Mouse (Mus musculus): ENCODE measurements around the gene Deaf1. TPM values are rescaled to one million over a fixed set of nuclear protein-coding genes. Genes with fewer than 3 reads are reported as not detected.

Gene Deaf1
- polyA plus RNA-seq, 1 experiment from 2014 or later = 56.2 TPM

Other genes with a start within 250 kb of the Deaf1 start
- gene Pkp3, start 249.5 kb downstream of the Deaf1 start, polyA plus RNA-seq (2015; fragmentation: Nextera tagmentation; extraction: Ambion mirVana) = 14.6 and 15.2 TPM in 2 replicates
- gene Sigirr, start 227.1 kb downstream of the Deaf1 start, polyA plus RNA-seq (2015; fragmentation: Nextera tagmentation; extraction: Ambion mirVana) = 12.8 and 15.1 TPM in 2 replicates
- gene Ano9, start 209.9 kb downstream of the Deaf1 start, polyA plus RNA-seq (2015; fragmentation: Nextera tagmentation; extraction: Ambion mirVana) = 6.4 and 6.5 TPM in 2 replicates
- 70.1 and 70.6 TPM in 2 replicates for gene Ptdss2, start 205.3 kb downstream of the Deaf1 start, polyA plus RNA-seq (2015; fragmentation: Nextera tagmentation; extraction: Ambion mirVana)
- gene Rnh1, start 154.8 kb downstream of the Deaf1 start, polyA plus RNA-seq (2015; fragmentation: Nextera tagmentation; extraction: Ambion mirVana) = 143 and 152 TPM in 2 replicates
- 99.9 and 102 TPM in 2 replicates for gene Hras, start 133.7 kb downstream of the Deaf1 start, polyA plus RNA-seq (2015; fragmentation: Nextera tagmentation; extraction: Ambion mirVana)
- gene Lrrc56, start 133.5 kb downstream of the Deaf1 start, polyA plus RNA-seq (2015; fragmentation: Nextera tagmentation; extraction: Ambion mirVana) = 5.8 and 6.9 TPM in 2 replicates
- 1.1 and 1.3 TPM in 2 replicates for gene Lmntd2, start 113.6 kb downstream of the Deaf1 start, polyA plus RNA-seq (2015; fragmentation: Nextera tagmentation; extraction: Ambion mirVana)
- 59.7 and 62.6 TPM in 2 replicates for gene Rassf7, start 111.8 kb downstream of the Deaf1 start, polyA plus RNA-seq (2015; fragmentation: Nextera tagmentation; extraction: Ambion mirVana)
- gene Phrf1, start 98.9 kb downstream of the Deaf1 start, polyA plus RNA-seq (2015; fragmentation: Nextera tagmentation; extraction: Ambion mirVana) = 71.8 and 71.9 TPM in 2 replicates
- gene Irf7, start 61.2 kb downstream of the Deaf1 start, polyA plus RNA-seq (2015; fragmentation: Nextera tagmentation; extraction: Ambion mirVana) = 3.0 and 4.6 TPM in 2 replicates
- not detected in 2 replicates for gene Cdhr5, start 50.9 kb downstream of the Deaf1 start, polyA plus RNA-seq (2015; fragmentation: Nextera tagmentation; extraction: Ambion mirVana)
- gene Sct, start 48.6 kb downstream of the Deaf1 start, polyA plus RNA-seq (2015; fragmentation: Nextera tagmentation; extraction: Ambion mirVana) = 2.3 and 2.6 TPM in 2 replicates
- 0.49 and 0.57 TPM in 2 replicates for gene Drd4, start 35.7 kb downstream of the Deaf1 start, polyA plus RNA-seq (2015; fragmentation: Nextera tagmentation; extraction: Ambion mirVana)
- 42.3 and 45.8 TPM in 2 replicates for gene Tmem80, start within 50 bp of the Deaf1 start, polyA plus RNA-seq (2015; fragmentation: Nextera tagmentation; extraction: Ambion mirVana)
- gene Eps8l2, start 11.2 kb upstream of the Deaf1 start, polyA plus RNA-seq (2015; fragmentation: Nextera tagmentation; extraction: Ambion mirVana) = 29.1 and 29.8 TPM in 2 replicates
- 281 and 293 TPM in 2 replicates for gene Taldo1, start 64.5 kb upstream of the Deaf1 start, polyA plus RNA-seq (2015; fragmentation: Nextera tagmentation; extraction: Ambion mirVana)
- gene Gatd1, start 86.4 kb upstream of the Deaf1 start, polyA plus RNA-seq (2015; fragmentation: Nextera tagmentation; extraction: Ambion mirVana) = 50.8 and 51.8 TPM in 2 replicates
- gene Cend1, start 101.8 kb upstream of the Deaf1 start, polyA plus RNA-seq (2015; fragmentation: Nextera tagmentation; extraction: Ambion mirVana) = 0.52 and 0.90 TPM in 2 replicates
- 24.9 and 25.1 TPM in 2 replicates for gene Slc25a22, start 110.2 kb upstream of the Deaf1 start, polyA plus RNA-seq (2015; fragmentation: Nextera tagmentation; extraction: Ambion mirVana)
- gene Pidd1, start 116.3 kb upstream of the Deaf1 start, polyA plus RNA-seq (2015; fragmentation: Nextera tagmentation; extraction: Ambion mirVana) = 14.4 and 15.8 TPM in 2 replicates
- 1,155 and 1,294 TPM in 2 replicates for gene Rplp2, start 119.7 kb upstream of the Deaf1 start, polyA plus RNA-seq (2015; fragmentation: Nextera tagmentation; extraction: Ambion mirVana)
- gene Pnpla2, start 127.5 kb upstream of the Deaf1 start, polyA plus RNA-seq (2015; fragmentation: Nextera tagmentation; extraction: Ambion mirVana) = 35.9 and 41.6 TPM in 2 replicates
- 35.6 and 40.8 TPM in 2 replicates for gene Cracr2b, start 133.4 kb upstream of the Deaf1 start, polyA plus RNA-seq (2015; fragmentation: Nextera tagmentation; extraction: Ambion mirVana)
- 24.4 and 30.7 TPM in 2 replicates for gene Cd151, start 139.7 kb upstream of the Deaf1 start, polyA plus RNA-seq (2015; fragmentation: Nextera tagmentation; extraction: Ambion mirVana)
- gene Polr2l, start 147.4 kb upstream of the Deaf1 start, polyA plus RNA-seq (2015; fragmentation: Nextera tagmentation; extraction: Ambion mirVana) = 66.9 and 69.2 TPM in 2 replicates
- gene Tspan4, start 147.6 kb upstream of the Deaf1 start, polyA plus RNA-seq (2015; fragmentation: Nextera tagmentation; extraction: Ambion mirVana) = 96.9 and 100 TPM in 2 replicates
- 39.5 and 40.9 TPM in 2 replicates for gene Chid1, start 212.2 kb upstream of the Deaf1 start, polyA plus RNA-seq (2015; fragmentation: Nextera tagmentation; extraction: Ambion mirVana)
- gene Ap2a2, start 234.5 kb upstream of the Deaf1 start, polyA plus RNA-seq (2015; fragmentation: Nextera tagmentation; extraction: Ambion mirVana) = 69.1 and 73.4 TPM in 2 replicates

All from lung, embryonic 15.5 days (tissue).